Mouse (Mus musculus) stomach, embryonic 14.5 days (tissue): ENCODE measurements at regions not wholly inside any gene's neighbourhood (a gene's known extent, or its start where the extent isn't known, plus 50 kb on each side); places are given as distances from the start of the nearest gene placed in this dataset.
A peak's percentile ranks its signal among the peaks of the same experiment; 100 is the strongest.

Experiments used
- ATAC-seq: fragments of 200-750 bp; cut with Nextera tagmentation; 2 replicates; pipeline ENCODE4 v1.8.0; 2017; ENCODE audit warnings: low read depth, moderate TSS enrichment; ENCODE audit not compliant: insufficient number of reproducible peaks, insufficient read depth, low FRiP score
- H3K27ac ChIP-seq: fragments of 300-500 bp; sonication (generic); 2 replicates; pipeline ENCODE4 v1.5.1; 2014; ENCODE audit warnings: mild to moderate bottlenecking, low read length, moderate library complexity, mixed read lengths
- H3K27me3 ChIP-seq: fragments of 300-500 bp; sonication (generic); 2 replicates; pipeline ENCODE4 v1.6.1; 2014; ENCODE audit warnings: low read length, control low read depth, mixed read lengths; ENCODE audit not compliant: control insufficient read depth, insufficient read depth
- H3K36me3 ChIP-seq: fragments of 300-500 bp; sonication (generic); 2 replicates; pipeline ENCODE4 v1.6.1; 2014; ENCODE audit warnings: mild to moderate bottlenecking, control low read depth, low read length, moderate library complexity, mixed read lengths; ENCODE audit not compliant: control insufficient read depth, insufficient read depth
- H3K4me1 ChIP-seq: fragments of 300-500 bp; sonication (generic); 2 replicates; pipeline ENCODE4 v1.6.1; 2014; ENCODE audit warnings: low read length, control low read depth, mixed read lengths; ENCODE audit not compliant: control insufficient read depth, insufficient read depth
- H3K4me2 ChIP-seq: fragments of 300-500 bp; sonication (generic); replicated peaks from 2 replicates; pipeline ENCODE4 v1.6.1; 2014; ENCODE audit warnings: low read depth, low read length, control low read depth
- H3K4me3 ChIP-seq: fragments of 300-500 bp; sonication (generic); 2 replicates; pipeline ENCODE4 v1.5.1; 2014; ENCODE audit warnings: low read depth, low read length, control low read depth
- H3K9ac ChIP-seq: fragments of 300-500 bp; sonication (generic); replicated peaks from 2 replicates; pipeline ENCODE4 v1.6.1; 2014; ENCODE audit warnings: low read depth, mild to moderate bottlenecking, control low read depth, low read length, moderate library complexity, mixed read lengths
- H3K9me3 ChIP-seq: fragments of 300-500 bp; sonication (generic); 2 replicates; pipeline ENCODE4 v1.6.1; 2016; ENCODE audit warnings: low read depth, low read length, control low read depth; ENCODE audit not compliant: control insufficient read depth
- WGBS: fragments of 180-500 bp; shearing (Covaris S2); extraction: QIAGEN DNeasy Blood & Tissue Kit; methylation state at CpG from one replicate; pipeline ENCODE4 v1.1.7; 2014; 5-methylcytosine and 5-hydroxymethylcytosine counted together

- Histone ChIP-seq H3K27ac (no peak overlapping the region), H3K4me2 (no peak overlapping the region), H3K4me1 (no peaks in the 10 kb centered on the region), H3K9ac (no peak overlapping the region), H3K9me3 (no peaks in the 10 kb centered on the region), H3K27me3 (no peaks in the 10 kb centered on the region), H3K4me3 (no peak overlapping the region), H3K36me3 (no peaks in the 10 kb centered on the region)
- no peak for ATAC-seq
- WGBS = 87% methylated on average over 1 of the region's 1 CpGs
These were observed 52.5 kb upstream of the Slc4a4 start for GRCm38 (mm10) chr5:88834137-88834536.

- H3K9me3 ChIP-seq = no peaks in the 10 kb centered on the region
- H3K27ac ChIP-seq = no peak overlapping the region
- no peaks in the 10 kb centered on the region for H3K36me3 ChIP-seq
- no peak for ATAC-seq
- no peak overlapping the region for H3K4me2 ChIP-seq
- H3K27me3 ChIP-seq = no peaks in the 10 kb centered on the region
- WGBS = 80% methylated on average over 7 of the region's 7 CpGs
- no peaks in the 10 kb centered on the region for H3K4me1 ChIP-seq
- no peak overlapping the region for H3K4me3 ChIP-seq
- no peak overlapping the region for H3K9ac ChIP-seq
These were observed 51.6 kb upstream of the Slc4a4 start for GRCm38 (mm10) chr5:88835053-88835452.

- Histone ChIP-seq H3K27ac (no peak overlapping the region), H3K4me3 (no peak overlapping the region), H3K27me3 (no peaks in the 10 kb centered on the region), H3K9me3 (no peaks in the 10 kb centered on the region), H3K9ac (no peak overlapping the region), H3K36me3 (no peaks in the 10 kb centered on the region), H3K4me1 (no peaks in the 10 kb centered on the region), H3K4me2 (no peak overlapping the region)
- ATAC-seq = 0 out of 2 replicates have a peak, but pooled peaks have one; percentile 58
- WGBS = 69% methylated on average over 6 of the region's 6 CpGs
These were observed 50.7 kb upstream of the Slc4a4 start for GRCm38 (mm10) chr5:88835958-88836357.
